Mouse (Mus musculus) embryonic facial prominence, embryonic 11.5 days (tissue): ENCODE data around the gene Ildr2. TPM values are rescaled to one million over a fixed set of nuclear protein-coding genes. Genes with fewer than 3 reads are reported as not detected.
A peak's percentile ranks its signal among the peaks of the same experiment; 100 is the strongest.

Source experiments
- ATAC-seq: fragments of 200-750 bp; cut with Nextera tagmentation; replicated peaks from 2 replicates; pipeline ENCODE4 v1.8.0; 2017; ENCODE audit warnings: low read depth; ENCODE audit not compliant: insufficient number of reproducible peaks, low FRiP score, low TSS enrichment
- DNase-seq: peaks from one replicate; pipeline ENCODE4 v3.0.0-alpha.2; 2015; ENCODE audit warnings: low spot score
- H3K27ac ChIP-seq: fragments of 300-500 bp; sonication (generic); replicated peaks from 2 replicates; pipeline ENCODE4 v1.5.1; 2014; ENCODE audit warnings: mild to moderate bottlenecking, low read depth, low read length, control low read depth
- H3K27me3 ChIP-seq: fragments of 300-500 bp; sonication (generic); 2 replicates; pipeline ENCODE4 v1.6.1; 2014; ENCODE audit warnings: mild to moderate bottlenecking, low read length, moderate library complexity, mixed read lengths; ENCODE audit not compliant: control insufficient read depth, insufficient read depth
- H3K36me3 ChIP-seq: fragments of 300-500 bp; sonication (generic); replicated peaks from 2 replicates; pipeline ENCODE4 v1.6.1; 2014; ENCODE audit warnings: low read depth, mild to moderate bottlenecking, low read length, moderate library complexity, mixed read lengths; ENCODE audit not compliant: control insufficient read depth, insufficient read depth
- H3K4me1 ChIP-seq: fragments of 300-500 bp; sonication (generic); 2 replicates; pipeline ENCODE4 v1.6.1; 2014; ENCODE audit warnings: low read length, mixed read lengths; ENCODE audit not compliant: control insufficient read depth, insufficient read depth
- H3K4me2 ChIP-seq: fragments of 300-500 bp; sonication (generic); 2 replicates; pipeline ENCODE4 v1.6.1; 2014; ENCODE audit warnings: low read depth, mild to moderate bottlenecking, control low read depth, low read length, moderate library complexity
- H3K4me3 ChIP-seq: fragments of 300-500 bp; sonication (generic); 2 replicates; pipeline ENCODE4 v1.5.1; 2014; ENCODE audit warnings: low read depth, low read length, control low read depth
- H3K9ac ChIP-seq: fragments of 300-500 bp; sonication (generic); replicated peaks from 2 replicates; pipeline ENCODE4 v1.6.1; 2014; ENCODE audit warnings: mild to moderate bottlenecking, control low read depth, low read length
- H3K9me3 ChIP-seq: fragments of 300-500 bp; sonication (generic); replicated peaks from 2 replicates; pipeline ENCODE4 v1.6.1; 2016; ENCODE audit warnings: mild to moderate bottlenecking, low read length, inconsistent platforms, mixed read lengths; ENCODE audit not compliant: control insufficient read depth
- WGBS: fragments of 180-500 bp; shearing (Covaris S2); extraction: QIAGEN DNeasy Blood & Tissue Kit; methylation state at CpG from one replicate; pipeline ENCODE4 v1.1.7; 2014; 5-methylcytosine and 5-hydroxymethylcytosine counted together
- polyA plus RNA-seq: library from polyadenylated mRNA; unstranded; fragments of >200 nt; fragmentation: Nextera tagmentation; extraction: Ambion mirVana; gene quantifications from 2 replicates; pipeline ENCODE4 v1.2.1, GENCODE M21; 2014

Gene Ildr2
- polyA plus RNA-seq, 1 experiment from 2014 or later, result 1.6 TPM

DNA sequence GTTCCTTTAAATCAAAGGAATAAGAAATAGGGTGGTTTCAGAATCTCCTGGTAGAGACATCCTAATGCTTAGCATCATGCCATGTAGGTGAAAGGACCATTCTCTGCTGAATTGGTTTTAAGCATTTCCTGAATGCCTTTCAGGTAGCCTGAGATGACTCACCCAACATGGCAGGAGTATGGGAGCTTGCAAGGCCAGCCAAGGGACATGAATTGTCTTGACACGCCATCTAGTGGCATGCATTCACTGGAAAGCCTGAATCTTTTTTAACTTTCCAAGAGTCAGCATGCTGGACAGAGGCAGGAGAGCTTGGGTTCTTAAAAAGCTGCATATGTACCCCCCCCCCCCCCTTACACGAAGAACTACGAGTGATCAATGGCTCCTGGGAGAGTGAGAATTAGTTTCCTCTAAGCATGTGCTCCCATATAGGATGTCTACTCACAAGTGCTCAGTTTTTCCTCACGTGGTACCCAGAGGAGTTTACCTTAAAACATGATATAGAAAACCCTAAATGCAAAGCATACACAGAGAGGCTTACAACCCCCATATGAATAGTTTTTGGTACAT is 65.3 kb downstream of the Ildr2 start:
- Histone ChIP-seq H3K4me2 (no peak overlapping the region), H3K4me1 (no peaks in the 10 kb centered on the region), H3K9ac (no peak overlapping the region), H3K4me3 (no peak overlapping the region), H3K27me3 (no peaks in the 10 kb centered on the region), H3K27ac (no peak overlapping the region), H3K36me3 (no peaks in the 10 kb centered on the region), H3K9me3 (no peaks in the 10 kb centered on the region)
- DNase-seq (peak; percentile 85), ATAC-seq (no peak)
- 13% methylated on average over 4 of the region's 4 CpGs for WGBS

DNA sequence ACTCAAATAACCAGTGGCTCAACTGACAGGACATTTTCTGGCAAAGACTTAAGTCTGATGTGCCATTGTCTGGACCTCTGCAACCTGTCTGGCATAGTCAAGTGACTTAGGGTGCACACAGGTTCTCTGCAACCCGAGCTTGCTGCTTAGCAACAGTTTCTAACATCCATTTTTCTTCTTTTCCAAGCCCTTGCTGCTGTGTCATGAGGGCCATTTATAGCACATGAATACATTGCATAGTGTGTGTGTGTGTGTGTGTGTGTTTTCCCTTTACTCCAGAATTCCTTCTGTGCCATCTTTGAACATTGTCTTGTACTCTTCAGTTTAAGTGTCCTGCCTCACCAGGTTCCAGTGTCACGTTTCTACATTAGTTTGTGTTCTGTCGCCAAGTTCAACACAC is 72.5 kb downstream of the Ildr2 start:
- no peaks in the 10 kb centered on the region for H3K27me3 ChIP-seq
- no peaks in the 10 kb centered on the region for H3K36me3 ChIP-seq
- H3K4me3 ChIP-seq, result no peak overlapping the region
- 85% methylated on average over 3 of the region's 3 CpGs for WGBS
- H3K9ac ChIP-seq, result no peak overlapping the region
- H3K4me2 ChIP-seq, result no peak overlapping the region
- H3K9me3 ChIP-seq, result no peaks in the 10 kb centered on the region
- no peak overlapping the region for H3K27ac ChIP-seq
- ATAC-seq (no peak), DNase-seq (no peak)
- no peaks in the 10 kb centered on the region for H3K4me1 ChIP-seq

DNA sequence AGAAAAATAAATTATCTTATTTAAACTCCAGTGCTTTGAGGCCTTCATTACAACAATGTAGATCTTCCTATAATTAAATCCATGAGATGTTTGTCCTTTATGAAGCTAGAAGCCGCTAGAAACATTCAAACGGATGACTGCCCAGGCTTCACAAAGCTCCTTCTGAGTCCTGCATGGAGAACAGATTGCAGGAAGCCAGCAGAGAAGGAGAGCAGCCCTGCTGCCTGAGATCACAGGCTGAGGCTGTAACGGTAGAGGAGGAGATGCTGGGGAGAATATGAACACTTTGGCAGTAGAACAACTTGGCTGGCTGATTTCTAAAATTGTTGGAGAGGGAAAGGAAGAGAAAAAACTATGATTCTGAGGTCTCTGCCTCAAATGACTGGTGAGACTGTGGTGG is 76.8 kb downstream of the Ildr2 start:
- H3K4me2 ChIP-seq, result no peak overlapping the region
- H3K36me3 ChIP-seq, result no peaks in the 10 kb centered on the region
- no peak overlapping the region for H3K4me3 ChIP-seq
- 71% methylated on average over 3 of the region's 3 CpGs for WGBS
- H3K4me1 ChIP-seq, result no peaks in the 10 kb centered on the region
- no peaks in the 10 kb centered on the region for H3K27me3 ChIP-seq
- H3K27ac ChIP-seq, result no peak overlapping the region
- H3K9ac ChIP-seq, result no peak overlapping the region
- H3K9me3 ChIP-seq, result no peaks in the 10 kb centered on the region
- DNase-seq, result no peak
- no peak for ATAC-seq

DNA sequence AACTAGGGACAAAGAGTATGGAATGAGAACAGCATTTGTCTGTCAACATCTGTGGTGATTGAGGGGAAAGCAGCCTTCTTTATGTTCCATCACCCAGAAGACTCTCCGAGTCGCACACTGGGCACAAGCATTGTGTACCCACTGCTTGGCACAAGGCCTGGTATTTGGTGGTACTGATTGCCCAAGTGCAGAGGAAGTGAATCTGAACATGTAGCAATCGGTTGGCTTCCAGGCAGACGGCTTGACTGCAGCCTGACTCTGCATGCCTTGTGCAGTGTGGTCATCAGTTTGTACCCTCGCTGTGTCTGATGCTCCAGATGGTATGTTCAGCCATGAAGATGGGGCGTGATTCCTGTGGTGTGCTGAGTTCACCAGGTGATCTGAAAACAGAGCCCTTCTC is 85.2 kb downstream of the Ildr2 start:
- Histone ChIP-seq H3K9me3 (no peaks in the 10 kb centered on the region), H3K4me3 (no peak overlapping the region), H3K27ac (no peak overlapping the region), H3K4me2 (no peak overlapping the region), H3K4me1 (no peaks in the 10 kb centered on the region), H3K36me3 (no peaks in the 10 kb centered on the region), H3K9ac (no peak overlapping the region), H3K27me3 (no peaks in the 10 kb centered on the region)
- WGBS, result 89% methylated on average over 6 of the region's 6 CpGs
- DNase-seq, result no peak
- no peak for ATAC-seq

DNA sequence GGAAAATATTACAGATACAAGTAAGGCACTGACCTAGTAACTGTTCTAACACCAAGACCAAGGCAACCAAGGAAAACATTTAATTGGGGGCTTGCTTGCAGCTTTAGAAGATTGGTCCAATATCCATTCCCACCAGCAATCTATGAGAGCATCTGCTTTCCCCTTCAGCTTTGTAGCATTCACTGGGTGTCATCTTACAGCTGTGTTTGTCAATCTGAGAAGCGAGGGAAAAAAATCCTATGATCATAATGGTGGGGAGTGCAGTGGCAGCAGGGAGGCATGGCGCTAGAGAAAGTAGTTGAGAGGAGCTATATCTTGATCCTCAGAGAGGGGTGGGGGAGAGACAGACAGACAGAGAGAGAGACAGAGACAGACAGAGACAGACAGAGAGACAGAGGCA is 88.1 kb downstream of the Ildr2 start:
- Histone ChIP-seq H3K4me2 (no peak overlapping the region), H3K4me3 (no peak overlapping the region), H3K4me1 (no peaks in the 10 kb centered on the region), H3K9me3 (no peaks in the 10 kb centered on the region), H3K36me3 (no peaks in the 10 kb centered on the region), H3K27me3 (no peaks in the 10 kb centered on the region), H3K9ac (no peak overlapping the region), H3K27ac (no peak overlapping the region)
- 41% methylated on average over 2 of the region's 2 CpGs for WGBS
- no peak for ATAC-seq
- DNase-seq, result no peak

DNA sequence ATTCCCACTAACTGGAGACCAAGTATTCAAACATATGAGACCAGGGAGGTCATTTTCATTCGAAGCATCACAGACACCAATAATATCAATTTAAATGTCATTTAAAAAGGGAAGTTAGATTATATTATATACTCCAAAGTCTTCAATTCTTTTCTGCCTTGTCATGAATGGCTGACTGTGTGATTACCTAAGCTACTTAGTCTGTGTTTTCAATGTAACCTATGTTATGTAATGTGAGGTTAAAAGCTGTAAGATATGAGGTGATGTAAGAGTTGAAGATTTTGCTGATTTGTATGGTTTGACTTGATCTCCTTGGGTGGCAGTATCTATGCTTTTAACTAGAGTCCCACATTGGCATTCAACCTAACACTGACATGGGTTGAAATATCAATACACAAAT is 88.6 kb downstream of the Ildr2 start:
- Histone ChIP-seq H3K27ac (no peak overlapping the region), H3K4me3 (no peak overlapping the region), H3K36me3 (no peaks in the 10 kb centered on the region), H3K27me3 (no peaks in the 10 kb centered on the region), H3K9ac (no peak overlapping the region), H3K9me3 (no peaks in the 10 kb centered on the region), H3K4me2 (no peak overlapping the region), H3K4me1 (no peaks in the 10 kb centered on the region)
- DNase-seq (no peak), ATAC-seq (no peak)
- 89% methylated on average over 1 of the region's 1 CpGs for WGBS

DNA sequence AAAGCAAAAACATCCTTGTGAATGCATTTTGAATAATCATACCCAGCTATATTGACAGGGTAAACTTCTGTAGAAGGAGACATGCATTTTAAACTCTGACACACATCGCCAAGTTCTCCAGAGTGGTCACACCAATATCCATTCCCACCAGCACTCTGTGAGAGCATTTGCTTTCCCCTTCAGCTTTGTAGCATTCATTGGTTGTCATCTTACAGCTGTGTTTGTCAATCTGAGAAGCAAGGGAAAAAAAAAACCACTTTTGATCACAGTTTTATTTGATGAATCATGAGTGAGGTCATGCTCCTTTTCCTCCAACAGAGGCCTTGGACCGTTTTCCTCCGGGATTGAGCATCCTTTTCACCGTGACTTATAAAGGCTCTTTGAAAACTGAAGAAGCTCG is 89.6 kb downstream of the Ildr2 start:
- Histone ChIP-seq H3K27ac (no peak overlapping the region), H3K9me3 (no peaks in the 10 kb centered on the region), H3K4me2 (no peak overlapping the region), H3K4me1 (no peaks in the 10 kb centered on the region), H3K27me3 (no peaks in the 10 kb centered on the region), H3K36me3 (no peaks in the 10 kb centered on the region), H3K4me3 (no peak overlapping the region), H3K9ac (no peak overlapping the region)
- no peak for DNase-seq
- 55% methylated on average over 5 of the region's 5 CpGs for WGBS
- ATAC-seq, result no peak

DNA sequence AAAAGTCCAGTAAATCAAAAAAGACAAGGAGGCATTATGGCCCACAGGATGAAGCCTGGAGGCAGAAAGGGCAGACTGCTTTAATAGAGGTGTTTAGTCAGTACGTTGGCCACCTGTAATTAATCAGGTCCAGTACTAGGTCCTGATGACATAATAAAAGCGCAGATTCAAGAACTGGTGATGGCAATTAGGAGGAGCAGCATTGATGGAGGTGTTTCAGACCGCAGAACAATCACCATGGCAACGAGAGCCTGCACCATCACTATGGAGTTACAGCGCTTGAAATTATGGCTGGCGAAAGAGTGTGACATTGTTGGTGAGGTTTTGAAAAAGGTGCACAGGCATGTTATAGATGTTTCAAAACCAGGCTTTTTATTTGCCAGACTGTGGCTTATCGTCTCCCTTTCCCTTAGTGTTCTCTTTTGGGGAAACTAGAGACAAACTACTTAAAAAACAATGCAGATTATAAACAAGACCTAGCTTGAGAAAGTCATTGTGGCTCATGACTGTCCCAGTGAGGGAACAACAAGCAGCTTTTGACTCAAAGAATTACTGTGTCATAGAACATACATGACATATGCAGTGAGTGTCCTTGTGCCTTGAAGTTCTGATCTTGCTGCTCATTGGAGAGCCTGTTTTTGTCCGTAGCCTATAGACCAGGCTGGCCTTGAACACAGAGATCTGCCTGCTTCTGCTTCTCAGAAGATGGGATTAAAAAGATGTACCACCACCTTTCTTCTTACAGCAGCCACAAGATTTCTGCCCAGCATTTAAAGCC is 90.5 kb downstream of the Ildr2 start:
- H3K9ac ChIP-seq, result no peak overlapping the region
- ATAC-seq (no peak), DNase-seq (peak; percentile 16)
- H3K36me3 ChIP-seq, result no peaks in the 10 kb centered on the region
- WGBS, result 70% methylated on average over 8 of the region's 8 CpGs
- H3K9me3 ChIP-seq, result no peaks in the 10 kb centered on the region
- no peak overlapping the region for H3K27ac ChIP-seq
- no peak overlapping the region for H3K4me2 ChIP-seq
- H3K4me3 ChIP-seq, result no peak overlapping the region
- H3K27me3 ChIP-seq, result no peaks in the 10 kb centered on the region
- no peaks in the 10 kb centered on the region for H3K4me1 ChIP-seq
